Mouse (Mus musculus) adrenal gland (tissue): ENCODE results near the gene Miox.

Source experiments
- intact Hi-C: fragments of 180-260 bp; cut with DNase I; formaldehyde crosslinking; loops from one replicate; pipeline ENCODE4 v1.15.1; 2025
- microRNA-seq, 2 experiments: library from miRNA; unstranded; fragments of <30 nt; microRNA quantifications; one replicate each; pipeline ENCODE4; 2019

Gene Miox

GRCm38 (mm10) chr15:89363051-89363450 is 28.9 kb downstream of the Miox start:
- intact Hi-C loops: no loop called here

GRCm38 (mm10) chr15:89365141-89365551 is 30.9 kb downstream of the Miox start:
- intact Hi-C loops: no loop called here

- intact Hi-C loops: no loop called here
Observed at GRCm38 (mm10) chr15:89372068-89372467, 37.9 kb downstream of the Miox start.

GRCm38 (mm10) chr15:89372536-89372935 is 38.3 kb downstream of the Miox start:
- intact Hi-C loops: no loop called here

GRCm38 (mm10) chr15:89373027-89373761 is 39.0 kb downstream of the Miox start:
- intact Hi-C loops: no loop called here

- intact Hi-C loops: no loop called here
Observed at GRCm38 (mm10) chr15:89373762-89374248, 39.6 kb downstream of the Miox start, which contains the start of gene Sco2. Gene Sco2, minus strand, starts transcription at chr15:89373846.

GRCm38 (mm10) chr15:89374340-89374739 is 40.1 kb downstream of the Miox start:
- intact Hi-C loops: no loop called here

GRCm38 (mm10) chr15:89374801-89375534 is 40.8 kb downstream of the Miox start:
- intact Hi-C loops: loop anchor here (5.0 kb wide), 1 partner anchor 57 kb away; no protein-coding TSS in a partner anchor

- intact Hi-C loops: loop anchor here (5.0 kb wide), 1 partner anchor 56 kb away; no protein-coding TSS in a partner anchor
Observed at GRCm38 (mm10) chr15:89376040-89376439, 41.8 kb downstream of the Miox start.

- intact Hi-C loops: loop anchor here (5.0 kb wide), 1 partner anchor 55 kb away; no protein-coding TSS in a partner anchor
Observed at GRCm38 (mm10) chr15:89376957-89377356, 42.8 kb downstream of the Miox start, which contains the start of gene Tymp. Gene Tymp, minus strand, starts transcription at chr15:89377039.

GRCm38 (mm10) chr15:89377362-89377761 is 43.2 kb downstream of the Miox start:
- intact Hi-C loops: loop anchor here (5.0 kb wide), 1 partner anchor 55 kb away; no protein-coding TSS in a partner anchor

- intact Hi-C loops: loop anchor here (5.0 kb wide), 1 partner anchor 54 kb away; no protein-coding TSS in a partner anchor
Observed at GRCm38 (mm10) chr15:89377938-89378828, 44.0 kb downstream of the Miox start.

- intact Hi-C loops: loop anchor here (5.0 kb wide), 1 partner anchor 53 kb away; no protein-coding TSS in a partner anchor
Observed at GRCm38 (mm10) chr15:89378831-89379401, 44.7 kb downstream of the Miox start, which contains the start of gene Odf3b. Gene Odf3b, minus strand, starts transcription at chr15:89379282.

- intact Hi-C loops: loop anchor here (5.0 kb wide), 1 partner anchor 53 kb away; no protein-coding TSS in a partner anchor
Observed at GRCm38 (mm10) chr15:89379429-89379828, 45.2 kb downstream of the Miox start.

GRCm38 (mm10) chr15:89384617-89385016 is 50.4 kb downstream of the Miox start, which contains the start of gene Klhdc7b:
Gene Klhdc7b, plus strand, starts transcription at chr15:89384917.
- intact Hi-C loops: no loop called here

Small RNA genes within 50 kb of the gene (microRNA-seq; reads per million reads assigned to microRNA genes)
- 0.69 to 1.1 reads per million in 2 experiments for gene Mir6959
